Mouse (Mus musculus) brain, embryonic 14.5 days (tissue): ENCODE measurements at regions not wholly inside any gene's neighbourhood (a gene's known extent, or its start where the extent isn't known, plus 50 kb on each side); places are given as distances from the start of the nearest gene placed in this dataset.

Experiments
- CTCF ChIP-seq: fragments of 200-500 bp; IDR thresholded peaks from 2 replicates; pipeline ENCODE4 v1.5.1; 2012; ENCODE audit warnings: inconsistent platforms, mild to moderate bottlenecking, moderate library complexity, borderline replicate concordance; ENCODE audit not compliant: insufficient read depth, insufficient read length; ENCODE audit errors: extremely low read depth
- POLR2A ChIP-seq: fragments of 200-500 bp; IDR thresholded peaks from 2 replicates; pipeline ENCODE4 v1.6.1; 2012; ENCODE audit warnings: mild to moderate bottlenecking, inconsistent platforms, borderline replicate concordance; ENCODE audit not compliant: poor library complexity, insufficient read depth, insufficient read length, severe bottlenecking; ENCODE audit errors: extremely low read depth

DNA sequence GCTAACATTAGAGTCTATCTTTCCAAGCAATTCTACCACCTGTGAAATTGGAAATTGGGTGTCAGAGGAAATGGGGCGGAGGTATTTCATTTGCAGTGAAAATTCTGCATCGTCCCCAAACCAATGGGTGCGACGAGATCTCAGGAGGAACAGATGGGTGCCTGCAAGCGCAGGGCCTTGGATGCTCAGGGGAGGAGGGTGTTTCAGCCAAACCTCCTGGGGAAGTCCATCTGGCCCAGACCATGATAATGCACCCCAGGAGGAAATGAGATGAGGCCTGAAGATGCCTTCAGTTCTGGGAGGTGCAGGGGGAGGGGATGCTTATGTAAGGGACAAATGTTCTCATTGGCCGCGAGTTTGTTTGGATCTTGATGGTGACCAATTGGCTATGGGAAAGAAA, 205.9 kb upstream of the Dynlrb2 start:
- TF ChIP-seq CTCF (no peak), POLR2A (no peak)
